Mouse (Mus musculus) embryonic facial prominence, embryonic 15.5 days (tissue): Measurements from ENCODE around the gene Dusp1. TPM values are rescaled to one million over a fixed set of nuclear protein-coding genes. Genes with fewer than 3 reads are reported as not detected.

Experiments
- ATAC-seq: fragments of 200-750 bp; cut with Nextera tagmentation; 2 replicates; pipeline ENCODE4 v1.8.0; 2017; ENCODE audit warnings: low read depth, moderate TSS enrichment; ENCODE audit not compliant: insufficient number of reproducible peaks, low FRiP score, low TSS enrichment
- H3K27ac ChIP-seq: fragments of 300-500 bp; sonication (generic); replicated peaks from 2 replicates; pipeline ENCODE4 v1.5.1; 2015; ENCODE audit warnings: mild to moderate bottlenecking, inconsistent platforms
- H3K27me3 ChIP-seq: fragments of 300-500 bp; sonication (generic); 2 replicates; pipeline ENCODE4 v1.6.1; 2015; ENCODE audit warnings: inconsistent platforms
- H3K36me3 ChIP-seq: fragments of 300-500 bp; sonication (generic); 2 replicates; pipeline ENCODE4 v1.6.1; 2015; ENCODE audit warnings: mild to moderate bottlenecking, inconsistent platforms
- H3K4me1 ChIP-seq: fragments of 300-500 bp; sonication (generic); 2 replicates; pipeline ENCODE4 v1.6.1; 2015; ENCODE audit warnings: inconsistent platforms
- H3K4me2 ChIP-seq: fragments of 300-500 bp; sonication (generic); replicated peaks from 2 replicates; pipeline ENCODE4 v1.6.1; 2015; ENCODE audit warnings: mild to moderate bottlenecking, inconsistent platforms
- H3K4me3 ChIP-seq: fragments of 300-500 bp; sonication (generic); replicated peaks from 2 replicates; pipeline ENCODE4 v1.5.1; 2015; ENCODE audit warnings: mild to moderate bottlenecking, inconsistent platforms
- H3K9ac ChIP-seq: fragments of 300-500 bp; sonication (generic); 2 replicates; pipeline ENCODE4 v1.6.1; 2015; ENCODE audit warnings: inconsistent platforms
- H3K9me3 ChIP-seq: fragments of 300-500 bp; sonication (generic); replicated peaks from 2 replicates; pipeline ENCODE4 v1.6.1; 2016; ENCODE audit warnings: inconsistent platforms
- WGBS: fragments of 180-500 bp; shearing (Covaris S2); methylation state at CpG from one replicate; pipeline ENCODE4 v1.1.7; 2015; 5-methylcytosine and 5-hydroxymethylcytosine counted together
- polyA plus RNA-seq: library from polyadenylated mRNA; unstranded; fragments of >200 nt; fragmentation: Nextera tagmentation; extraction: Ambion mirVana; gene quantifications from 2 replicates; pipeline ENCODE4 v1.2.1, GENCODE M21; 2015

Gene Dusp1
- polyA plus RNA-seq, 1 experiment from 2014 or later: 33.3 TPM

- peaks cover 11% of the 10 kb centered on the region for H3K4me1 ChIP-seq
- H3K27ac ChIP-seq: no peak overlapping the region
- H3K27me3 ChIP-seq: no peaks in the 10 kb centered on the region
- no peak overlapping the region for H3K4me3 ChIP-seq
- H3K36me3 ChIP-seq: no peaks in the 10 kb centered on the region
- no peak overlapping the region for H3K4me2 ChIP-seq
- peak; percentile 41; the same call in 1 of the 2 replicates for ATAC-seq
- 76% methylated on average over 6 of the region's 6 CpGs for WGBS
- H3K9me3 ChIP-seq: no peaks in the 10 kb centered on the region
- no peak overlapping the region for H3K9ac ChIP-seq
These were observed 82.3 kb downstream of the Dusp1 start for GRCm38 (mm10) chr17:26479619-26480018.

- H3K4me3 ChIP-seq: no peak overlapping the region
- H3K9me3 ChIP-seq: no peaks in the 10 kb centered on the region
- H3K27ac ChIP-seq: no peak overlapping the region
- peaks cover 10% of the 10 kb centered on the region for H3K4me1 ChIP-seq
- 48% methylated on average over 4 of the region's 4 CpGs for WGBS
- no peaks in the 10 kb centered on the region for H3K27me3 ChIP-seq
- no peak for ATAC-seq
- no peak overlapping the region for H3K9ac ChIP-seq
- no peak overlapping the region for H3K4me2 ChIP-seq
- no peaks in the 10 kb centered on the region for H3K36me3 ChIP-seq
These were observed 83.3 kb downstream of the Dusp1 start for GRCm38 (mm10) chr17:26478672-26479071.

- Histone ChIP-seq H3K36me3 (no peaks in the 10 kb centered on the region), H3K27me3 (no peaks in the 10 kb centered on the region), H3K9ac (no peak overlapping the region), H3K4me1 (peaks cover 10% of the 10 kb centered on the region), H3K9me3 (no peaks in the 10 kb centered on the region), H3K4me2 (no peak overlapping the region), H3K27ac (no peak overlapping the region), H3K4me3 (no peak overlapping the region)
- 37% methylated on average over 6 of the region's 6 CpGs for WGBS
- ATAC-seq: no peak
These were observed 85.1 kb downstream of the Dusp1 start for GRCm38 (mm10) chr17:26476871-26477270.

- WGBS: 80% methylated on average over 13 of the region's 13 CpGs
- Histone ChIP-seq H3K9ac (no peak overlapping the region), H3K4me1 (peaks cover 3% of the 10 kb centered on the region), H3K4me2 (no peak overlapping the region), H3K36me3 (no peaks in the 10 kb centered on the region), H3K27me3 (no peaks in the 10 kb centered on the region), H3K4me3 (no peak overlapping the region), H3K9me3 (no peaks in the 10 kb centered on the region), H3K27ac (no peak overlapping the region)
- ATAC-seq: no peak
These were observed 93.6 kb downstream of the Dusp1 start for GRCm38 (mm10) chr17:26468102-26468894.

GRCm38 (mm10) chr17:26467619-26468018, 94.3 kb downstream of the Dusp1 start:
- WGBS: 82% methylated on average over 4 of the region's 4 CpGs
- Histone ChIP-seq H3K9ac (no peak overlapping the region), H3K4me1 (peaks cover 3% of the 10 kb centered on the region), H3K4me2 (no peak overlapping the region), H3K36me3 (no peaks in the 10 kb centered on the region), H3K27me3 (peaks cover 3% of the 10 kb centered on the region; the same call in 1 of the 2 replicates), H3K27ac (no peak overlapping the region), H3K4me3 (no peak overlapping the region), H3K9me3 (no peaks in the 10 kb centered on the region)
- no peak for ATAC-seq

- Histone ChIP-seq H3K27ac (peak overlapping the region; percentile 45; the same call in 1 of the 2 replicates), H3K9ac (no peak overlapping the region), H3K36me3 (no peaks in the 10 kb centered on the region), H3K4me1 (peaks cover 3% of the 10 kb centered on the region), H3K9me3 (no peaks in the 10 kb centered on the region), H3K4me2 (peak overlapping the region; percentile 33), H3K27me3 (peaks cover 3% of the 10 kb centered on the region; the same call in 1 of the 2 replicates), H3K4me3 (no peak overlapping the region)
- 5% methylated on average over 4 of the region's 4 CpGs for WGBS
- ATAC-seq: peak; percentile 30
These were observed 95.2 kb downstream of the Dusp1 start for GRCm38 (mm10) chr17:26466741-26467150.

- H3K4me2 ChIP-seq: no peak overlapping the region
- no peak overlapping the region for H3K4me3 ChIP-seq
- no peaks in the 10 kb centered on the region for H3K9me3 ChIP-seq
- H3K36me3 ChIP-seq: no peaks in the 10 kb centered on the region
- WGBS: 51% methylated on average over 7 of the region's 7 CpGs
- peaks cover 3% of the 10 kb centered on the region; the same call in 1 of the 2 replicates for H3K27me3 ChIP-seq
- H3K9ac ChIP-seq: no peak overlapping the region
- no peak for ATAC-seq
- H3K4me1 ChIP-seq: peaks cover 3% of the 10 kb centered on the region
- peak overlapping the region; percentile 34; the same call in 1 of the 2 replicates for H3K27ac ChIP-seq
These were observed 97.0 kb downstream of the Dusp1 start for GRCm38 (mm10) chr17:26464972-26465371.

GRCm38 (mm10) chr17:26464481-26464880, 97.4 kb downstream of the Dusp1 start:
- no peak overlapping the region for H3K4me2 ChIP-seq
- 63% methylated on average over 9 of the region's 9 CpGs for WGBS
- H3K27me3 ChIP-seq: peaks cover 3% of the 10 kb centered on the region; the same call in 1 of the 2 replicates
- H3K9me3 ChIP-seq: no peaks in the 10 kb centered on the region
- no peak overlapping the region for H3K9ac ChIP-seq
- ATAC-seq: no peak
- peaks cover 3% of the 10 kb centered on the region for H3K4me1 ChIP-seq
- no peaks in the 10 kb centered on the region for H3K36me3 ChIP-seq
- H3K4me3 ChIP-seq: no peak overlapping the region
- peak overlapping the region; percentile 34; the same call in 1 of the 2 replicates for H3K27ac ChIP-seq

- ATAC-seq: no peak
- H3K36me3 ChIP-seq: no peaks in the 10 kb centered on the region
- no peak overlapping the region for H3K4me3 ChIP-seq
- 40% methylated on average over 4 of the region's 4 CpGs for WGBS
- H3K27me3 ChIP-seq: peaks cover 3% of the 10 kb centered on the region; the same call in 1 of the 2 replicates
- H3K9ac ChIP-seq: no peak overlapping the region
- H3K9me3 ChIP-seq: no peaks in the 10 kb centered on the region
- H3K27ac ChIP-seq: no peak overlapping the region
- H3K4me1 ChIP-seq: peaks cover 3% of the 10 kb centered on the region
- H3K4me2 ChIP-seq: no peak overlapping the region
These were observed 97.9 kb downstream of the Dusp1 start for GRCm38 (mm10) chr17:26463984-26464383.

- Histone ChIP-seq H3K27me3 (peaks cover 3% of the 10 kb centered on the region; the same call in 1 of the 2 replicates), H3K9ac (no peak overlapping the region), H3K4me3 (no peak overlapping the region), H3K4me1 (peaks cover 3% of the 10 kb centered on the region), H3K36me3 (no peaks in the 10 kb centered on the region), H3K4me2 (no peak overlapping the region), H3K27ac (no peak overlapping the region), H3K9me3 (no peaks in the 10 kb centered on the region)
- no peak for ATAC-seq
- 87% methylated on average over 5 of the region's 5 CpGs for WGBS
These were observed 98.5 kb downstream of the Dusp1 start for GRCm38 (mm10) chr17:26463432-26463831.

- no peak overlapping the region for H3K9ac ChIP-seq
- H3K4me3 ChIP-seq: no peak overlapping the region
- H3K27ac ChIP-seq: no peak overlapping the region
- H3K9me3 ChIP-seq: no peaks in the 10 kb centered on the region
- H3K36me3 ChIP-seq: no peaks in the 10 kb centered on the region
- no peak for ATAC-seq
- H3K4me1 ChIP-seq: peaks cover 3% of the 10 kb centered on the region
- no peak overlapping the region for H3K4me2 ChIP-seq
- WGBS: 27% methylated on average over 12 of the region's 12 CpGs
- H3K27me3 ChIP-seq: peaks cover 3% of the 10 kb centered on the region; the same call in 1 of the 2 replicates
These were observed 99.2 kb downstream of the Dusp1 start for GRCm38 (mm10) chr17:26462634-26463170.
